Mouse (Mus musculus) erythroblast, embryonic 14.5 days (primary cell): ENCODE data around the gene Olfr805. TPM values are rescaled to one million over a fixed set of nuclear protein-coding genes. Genes with fewer than 3 reads are reported as not detected.

Experiments
- H3K27me3 ChIP-seq: 2 replicates; pipeline ENCODE4 v1.6.1; 2012; ENCODE audit warnings: inconsistent platforms; ENCODE audit not compliant: control insufficient read depth
- H3K36me3 ChIP-seq: 2 replicates; pipeline ENCODE4 v1.6.1; 2012; ENCODE audit warnings: mild to moderate bottlenecking, inconsistent platforms; ENCODE audit not compliant: control insufficient read depth
- H3K4me1 ChIP-seq: 2 replicates; pipeline ENCODE4 v1.6.1; 2012; ENCODE audit warnings: inconsistent platforms; ENCODE audit not compliant: control insufficient read depth
- H3K4me3 ChIP-seq: replicated peaks from 2 replicates; pipeline ENCODE3; 2012; ENCODE audit warnings: moderate library complexity, mild to moderate bottlenecking, inconsistent platforms
- H3K9me3 ChIP-seq: 2 replicates; pipeline ENCODE4 v1.6.1; 2012; ENCODE audit warnings: low read length, inconsistent platforms, mixed read lengths; ENCODE audit not compliant: control insufficient read depth
- GATA1 ChIP-seq: IDR thresholded peaks from 2 replicates; pipeline ENCODE4 v1.6.1; 2012; ENCODE audit warnings: low read length, inconsistent platforms, mixed read lengths
- TAL1 ChIP-seq: IDR thresholded peaks from 3 replicates; pipeline ENCODE4 v1.6.1; 2012; ENCODE audit warnings: low read length, inconsistent platforms, mixed read lengths
- polyA plus RNA-seq: library from polyadenylated mRNA; stranded (reverse); fragments of >175 nt; gene quantifications from 2 replicates; pipeline ENCODE4 v1.2.3, GENCODE M21; 2012

Olfr805 gene
- polyA plus RNA-seq: not detected in 2 replicates

- Histone ChIP-seq H3K4me1 (no peaks in the 10 kb centered on the region), H3K9me3 (no peaks in the 10 kb centered on the region), H3K27me3 (no peaks in the 10 kb centered on the region), H3K4me3 (no peak within 1 kb of the TSS), H3K36me3 (no peaks in the 10 kb centered on the region)
- TF ChIP-seq TAL1 (no peak), GATA1 (no peak)
Measured at GRCm38 (mm10) chr10:129729275-129729674, at the start of gene Olfr805. Gene Olfr805, minus strand, starts transcription at chr10:129729375.

GRCm38 (mm10) chr10:129778123-129778522 lies 48.9 kb upstream of the Olfr805 start:
- no peaks in the 10 kb centered on the region for H3K4me1 ChIP-seq

GRCm38 (mm10) chr10:129774338-129774737 lies 45.2 kb upstream of the Olfr805 start, which contains the start of gene Olfr809:
Gene Olfr809, plus strand, starts transcription at chr10:129774638.
- TF ChIP-seq GATA1 (no peak), TAL1 (no peak)
- Histone ChIP-seq H3K27me3 (no peaks in the 10 kb centered on the region), H3K4me1 (no peaks in the 10 kb centered on the region), H3K4me3 (no peak within 1 kb of the TSS), H3K36me3 (no peaks in the 10 kb centered on the region), H3K9me3 (no peaks in the 10 kb centered on the region)

More at GRCm38 (mm10) chr10:129778123-129778522, 48.9 kb upstream of the Olfr805 start:
- H3K27me3 ChIP-seq: no peaks in the 10 kb centered on the region
- TF ChIP-seq TAL1 (no peak), GATA1 (no peak)
- no peaks in the 10 kb centered on the region for H3K9me3 ChIP-seq
- no peaks in the 10 kb centered on the region for H3K36me3 ChIP-seq
- H3K4me3 ChIP-seq: no peak overlapping the region

GRCm38 (mm10) chr10:129765182-129765581 lies 36.0 kb upstream of the Olfr805 start, which contains the start of gene Olfr808:
Gene Olfr808, plus strand, starts transcription at chr10:129765482.
- TF ChIP-seq GATA1 (no peak), TAL1 (no peak)
- H3K27me3 ChIP-seq: no peaks in the 10 kb centered on the region
- no peaks in the 10 kb centered on the region for H3K36me3 ChIP-seq
- no peaks in the 10 kb centered on the region for H3K4me1 ChIP-seq
- no peak within 1 kb of the TSS for H3K4me3 ChIP-seq
- no peaks in the 10 kb centered on the region; the same call in 1 of the 2 replicates for H3K9me3 ChIP-seq

- Histone ChIP-seq H3K4me3 (no peak within 1 kb of the TSS), H3K27me3 (no peaks in the 10 kb centered on the region), H3K36me3 (no peaks in the 10 kb centered on the region), H3K4me1 (no peaks in the 10 kb centered on the region), H3K9me3 (peaks cover 2% of the 10 kb centered on the region; the same call in 1 of the 2 replicates)
- TF ChIP-seq TAL1 (no peak), GATA1 (no peak)
Measured at GRCm38 (mm10) chr10:129757693-129758092, 28.5 kb upstream of the Olfr805 start, which contains the start of gene Olfr807. Gene Olfr807, minus strand, starts transcription at chr10:129757793.

- no peaks in the 10 kb centered on the region for H3K4me1 ChIP-seq
- H3K9me3 ChIP-seq: 0 out of 2 replicates have a peak, but pooled peaks cover 2% of the 10 kb centered on the region
- H3K4me3 ChIP-seq: no peak within 1 kb of the TSS
- H3K27me3 ChIP-seq: no peaks in the 10 kb centered on the region
- H3K36me3 ChIP-seq: no peaks in the 10 kb centered on the region
- no peak for TF ChIP-seq TAL1
- no peak for TF ChIP-seq GATA1
Measured at GRCm38 (mm10) chr10:129741821-129742220, 12.6 kb upstream of the Olfr805 start, which contains the start of gene Olfr806. Gene Olfr806, minus strand, starts transcription at chr10:129741921.

- no peaks in the 10 kb centered on the region for H3K36me3 ChIP-seq
- TF ChIP-seq GATA1 (no peak), TAL1 (no peak)
- no peaks in the 10 kb centered on the region for H3K4me1 ChIP-seq
- H3K9me3 ChIP-seq: peaks cover 2% of the 10 kb centered on the region; the same call in 1 of the 2 replicates
- H3K4me3 ChIP-seq: no peak within 1 kb of the TSS
- H3K27me3 ChIP-seq: no peaks in the 10 kb centered on the region
Measured at GRCm38 (mm10) chr10:129702910-129703309, 26.3 kb downstream of the Olfr805 start, which contains the start of gene Olfr804. Gene Olfr804, plus strand, starts transcription at chr10:129703210.

GRCm38 (mm10) chr10:129694186-129694585 lies 35.0 kb downstream of the Olfr805 start, which contains the start of gene Olfr803:
Gene Olfr803, minus strand, starts transcription at chr10:129694286.
- H3K27me3 ChIP-seq: no peaks in the 10 kb centered on the region
- H3K36me3 ChIP-seq: no peaks in the 10 kb centered on the region
- no peak within 1 kb of the TSS for H3K4me3 ChIP-seq
- no peaks in the 10 kb centered on the region for H3K4me1 ChIP-seq
- TF ChIP-seq TAL1 (no peak), GATA1 (no peak)
- H3K9me3 ChIP-seq: peaks cover 15% of the 10 kb centered on the region

GRCm38 (mm10) chr10:129688069-129688468 lies 41.1 kb downstream of the Olfr805 start, which contains the start of gene Olfr802:
Gene Olfr802, minus strand, starts transcription at chr10:129688169.
- Histone ChIP-seq H3K4me1 (no peaks in the 10 kb centered on the region), H3K36me3 (no peaks in the 10 kb centered on the region), H3K27me3 (no peaks in the 10 kb centered on the region), H3K4me3 (no peak within 1 kb of the TSS), H3K9me3 (no peaks in the 10 kb centered on the region)
- TF ChIP-seq GATA1: no peak
- no peak for TF ChIP-seq TAL1
